Mouse (Mus musculus) ES-E14 (cell line): ENCODE results near the gene Chd4.

Source experiments
- HCFC1 ChIP-seq: IDR thresholded peaks from 2 replicates; pipeline ENCODE4 v1.6.1; 2012; ENCODE audit warnings: low read length, inconsistent platforms, borderline replicate concordance; ENCODE audit not compliant: insufficient read depth
- ZNF384 ChIP-seq: IDR thresholded peaks from 2 replicates; pipeline ENCODE4 v1.6.1; 2012; ENCODE audit warnings: low read depth, low read length, inconsistent platforms

- TF ChIP-seq HCFC1 (no peak), ZNF384 (no peak)
These were observed 16.8 kb downstream of the Chd4 start for GRCm38 (mm10) chr6:125112553-125112952.
